Mouse (Mus musculus) hindbrain, embryonic 11.5 days (tissue): ENCODE results near the gene Ddx31. TPM values are rescaled to one million over a fixed set of nuclear protein-coding genes. Genes with fewer than 3 reads are reported as not detected.

Experiments used
- ATAC-seq: fragments of 200-750 bp; cut with Nextera tagmentation; 2 replicates; pipeline ENCODE4 v1.8.0; 2017; ENCODE audit warnings: mild to moderate bottlenecking, moderate TSS enrichment, moderate library complexity; ENCODE audit not compliant: low FRiP score
- DNase-seq: peaks from one replicate; pipeline ENCODE4 v3.0.0-alpha.2; 2015; ENCODE audit warnings: low spot score
- H3K27ac ChIP-seq: fragments of 300-500 bp; sonication (generic); 2 replicates; pipeline ENCODE4 v1.5.1; 2014; ENCODE audit warnings: mild to moderate bottlenecking, low read depth, low read length
- H3K27me3 ChIP-seq: fragments of 300-500 bp; sonication (generic); 2 replicates; pipeline ENCODE4 v1.6.1; 2014; ENCODE audit warnings: mild to moderate bottlenecking, low read length, moderate library complexity, mixed read lengths; ENCODE audit not compliant: control insufficient read depth, insufficient read depth
- H3K36me3 ChIP-seq: fragments of 300-500 bp; sonication (generic); 2 replicates; pipeline ENCODE4 v1.6.1; 2014; ENCODE audit warnings: mild to moderate bottlenecking, low read length, moderate library complexity, mixed read lengths; ENCODE audit not compliant: control insufficient read depth, insufficient read depth
- H3K4me1 ChIP-seq: fragments of 300-500 bp; sonication (generic); replicated peaks from 2 replicates; pipeline ENCODE4 v1.6.1; 2014; ENCODE audit warnings: low read length, mixed read lengths; ENCODE audit not compliant: control insufficient read depth, insufficient read depth
- H3K4me2 ChIP-seq: fragments of 300-500 bp; sonication (generic); replicated peaks from 2 replicates; pipeline ENCODE4 v1.6.1; 2014; ENCODE audit warnings: mild to moderate bottlenecking, low read depth, low read length
- H3K4me3 ChIP-seq: fragments of 300-500 bp; sonication (generic); 2 replicates; pipeline ENCODE4 v1.5.1; 2014; ENCODE audit warnings: low read depth, low read length
- H3K9ac ChIP-seq: fragments of 300-500 bp; sonication (generic); 2 replicates; pipeline ENCODE4 v1.6.1; 2014; ENCODE audit warnings: low read depth, low read length
- H3K9me3 ChIP-seq: fragments of 300-500 bp; sonication (generic); 2 replicates; pipeline ENCODE4 v1.6.1; 2016; ENCODE audit warnings: low read length; ENCODE audit not compliant: control insufficient read depth
- WGBS: fragments of 180-500 bp; shearing (Covaris S2); extraction: QIAGEN DNeasy Blood & Tissue Kit; methylation state at CpG from one replicate; pipeline ENCODE4 v1.1.7; 2014; 5-methylcytosine and 5-hydroxymethylcytosine counted together
- polyA plus RNA-seq: library from polyadenylated mRNA; unstranded; fragments of >200 nt; fragmentation: Nextera tagmentation; extraction: Ambion mirVana; gene quantifications from 2 replicates; pipeline ENCODE4 v1.2.1, GENCODE M21; 2014

Ddx31 gene
- polyA plus RNA-seq, 1 experiment from 2014 or later: 18.5 TPM

GRCm38 (mm10) chr2:28882826-28883485, 42.8 kb downstream of the Ddx31 start:
- ATAC-seq (no peak), DNase-seq (no peak)
- WGBS: 81% methylated on average over 6 of the region's 6 CpGs

GRCm38 (mm10) chr2:28884914-28885313, 44.7 kb downstream of the Ddx31 start:
- Histone ChIP-seq H3K4me2 (no peak overlapping the region), H3K9ac (no peak overlapping the region), H3K4me1 (no peaks in the 10 kb centered on the region), H3K27me3 (no peaks in the 10 kb centered on the region), H3K9me3 (no peaks in the 10 kb centered on the region), H3K27ac (no peak overlapping the region), H3K4me3 (no peak overlapping the region), H3K36me3 (0 out of 2 replicates have a peak, but pooled peaks cover 3% of the 10 kb centered on the region)
- ATAC-seq (no peak), DNase-seq (no peak)
- 80% methylated on average over 4 of the region's 4 CpGs for WGBS

More at GRCm38 (mm10) chr2:28882826-28883485, 42.8 kb downstream of the Ddx31 start:
- Histone ChIP-seq H3K9me3 (no peaks in the 10 kb centered on the region), H3K9ac (no peak overlapping the region), H3K36me3 (0 out of 2 replicates have a peak, but pooled peaks cover 3% of the 10 kb centered on the region), H3K4me2 (no peak overlapping the region), H3K4me1 (no peaks in the 10 kb centered on the region), H3K27ac (no peak overlapping the region), H3K27me3 (no peaks in the 10 kb centered on the region), H3K4me3 (no peak overlapping the region)

DNA sequence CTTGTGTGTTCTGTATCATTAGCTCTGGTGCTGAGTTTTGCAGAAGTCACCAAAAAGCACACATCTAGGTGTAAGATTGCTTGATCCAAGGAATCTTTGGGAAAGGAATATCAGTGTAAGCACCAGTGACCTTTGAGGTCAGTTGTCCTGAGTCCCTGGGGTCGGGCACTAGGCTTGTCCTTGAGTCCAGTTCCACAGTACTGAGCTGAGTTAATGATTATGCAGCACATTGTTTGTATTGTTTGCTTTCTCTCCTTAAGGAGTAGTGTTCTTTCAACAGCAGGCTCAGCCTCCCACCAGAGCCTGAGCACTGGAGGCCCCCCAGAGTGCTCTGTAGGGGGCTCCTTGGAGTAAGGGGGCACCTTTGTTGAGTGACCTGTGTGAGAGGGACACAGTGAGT, 52.6 kb downstream of the Ddx31 start:
- 0 out of 2 replicates have a peak, but pooled peaks cover 5% of the 10 kb centered on the region for H3K36me3 ChIP-seq
- H3K27me3 ChIP-seq: no peaks in the 10 kb centered on the region
- no peak for DNase-seq
- H3K4me1 ChIP-seq: no peaks in the 10 kb centered on the region
- no peaks in the 10 kb centered on the region for H3K9me3 ChIP-seq
- H3K4me2 ChIP-seq: no peak overlapping the region
- H3K4me3 ChIP-seq: no peak overlapping the region
- ATAC-seq: no peak
- no peak overlapping the region for H3K9ac ChIP-seq
- 14% methylated on average over 1 of the region's 1 CpGs for WGBS
- no peak overlapping the region for H3K27ac ChIP-seq

- 51% methylated on average over 6 of the region's 6 CpGs for WGBS
- DNase-seq: no peak
These were observed 53.3 kb downstream of the Ddx31 start for GRCm38 (mm10) chr2:28893526-28893925.

DNA sequence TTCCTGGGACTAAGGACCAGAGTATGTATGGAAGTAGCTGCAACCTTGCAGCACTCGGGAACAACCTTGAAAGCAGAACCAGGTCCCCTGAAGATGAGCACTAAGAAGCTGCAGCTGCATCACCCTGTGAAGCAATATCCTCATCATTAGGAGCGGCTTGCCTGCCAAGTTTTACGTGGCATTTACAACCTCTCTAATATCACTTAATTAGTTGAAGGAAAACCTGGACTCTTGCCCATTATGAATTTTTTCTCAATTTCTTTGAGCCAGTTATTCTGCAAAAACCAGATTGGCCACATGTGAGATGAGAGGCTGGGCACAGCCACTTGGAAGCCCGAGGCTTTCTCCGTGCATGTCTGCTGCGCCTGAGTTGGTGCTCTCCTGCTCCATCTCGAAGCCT, 55.7 kb downstream of the Ddx31 start:
- 0 out of 2 replicates have a peak, but pooled peaks cover 8% of the 10 kb centered on the region for H3K36me3 ChIP-seq
- WGBS: 95% methylated on average over 7 of the region's 7 CpGs
- H3K4me1 ChIP-seq: no peaks in the 10 kb centered on the region

More at GRCm38 (mm10) chr2:28893526-28893925, 53.3 kb downstream of the Ddx31 start:
- no peaks in the 10 kb centered on the region for H3K27me3 ChIP-seq
- H3K4me1 ChIP-seq: no peaks in the 10 kb centered on the region
- no peak for ATAC-seq
- no peak overlapping the region for H3K9ac ChIP-seq
- H3K36me3 ChIP-seq: 0 out of 2 replicates have a peak, but pooled peaks cover 5% of the 10 kb centered on the region
- H3K4me3 ChIP-seq: no peak overlapping the region
- H3K4me2 ChIP-seq: no peak overlapping the region
- H3K9me3 ChIP-seq: no peaks in the 10 kb centered on the region
- H3K27ac ChIP-seq: no peak overlapping the region

DNA sequence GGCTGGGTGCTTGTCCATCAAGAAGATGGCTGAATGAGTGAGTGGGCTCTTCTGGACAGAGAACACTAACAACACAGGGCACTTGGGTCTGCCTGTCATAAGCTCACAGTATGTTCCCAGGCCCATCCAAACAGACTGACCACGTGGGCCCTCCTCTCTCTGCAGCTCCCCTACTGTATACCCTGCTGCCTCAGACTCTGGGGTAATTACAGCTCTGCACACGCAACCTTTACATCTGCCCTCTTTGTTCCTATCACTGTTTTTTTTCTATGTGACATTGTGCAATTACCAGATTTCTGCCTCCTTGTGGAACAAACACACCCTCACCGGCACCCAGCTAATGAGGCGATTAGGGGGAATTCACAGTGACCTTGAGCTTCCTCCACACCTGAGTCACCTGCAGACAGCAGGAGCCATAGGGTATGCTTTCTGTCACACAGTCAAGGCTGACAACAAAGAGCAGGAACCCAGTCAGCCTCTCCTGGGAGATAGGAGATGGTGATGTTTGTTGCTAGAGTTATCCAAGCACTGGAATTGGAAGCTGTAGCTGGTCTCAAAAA, 57.2 kb downstream of the Ddx31 start:
- Histone ChIP-seq H3K4me1 (no peaks in the 10 kb centered on the region), H3K27me3 (peaks cover 9% of the 10 kb centered on the region), H3K9me3 (no peaks in the 10 kb centered on the region), H3K4me3 (no peak overlapping the region), H3K36me3 (0 out of 2 replicates have a peak, but pooled peaks cover 8% of the 10 kb centered on the region), H3K9ac (no peak overlapping the region), H3K27ac (no peak overlapping the region), H3K4me2 (no peak overlapping the region)
- DNase-seq: no peak
- no peak for ATAC-seq
- 89% methylated on average over 4 of the region's 4 CpGs for WGBS

More for the DNA sequence above, 55.7 kb downstream of the Ddx31 start:
- ATAC-seq (no peak), DNase-seq (no peak)
- Histone ChIP-seq H3K4me2 (no peak overlapping the region), H3K9ac (no peak overlapping the region), H3K4me3 (no peak overlapping the region), H3K27ac (no peak overlapping the region), H3K27me3 (peaks cover 4% of the 10 kb centered on the region), H3K9me3 (no peaks in the 10 kb centered on the region)

DNA sequence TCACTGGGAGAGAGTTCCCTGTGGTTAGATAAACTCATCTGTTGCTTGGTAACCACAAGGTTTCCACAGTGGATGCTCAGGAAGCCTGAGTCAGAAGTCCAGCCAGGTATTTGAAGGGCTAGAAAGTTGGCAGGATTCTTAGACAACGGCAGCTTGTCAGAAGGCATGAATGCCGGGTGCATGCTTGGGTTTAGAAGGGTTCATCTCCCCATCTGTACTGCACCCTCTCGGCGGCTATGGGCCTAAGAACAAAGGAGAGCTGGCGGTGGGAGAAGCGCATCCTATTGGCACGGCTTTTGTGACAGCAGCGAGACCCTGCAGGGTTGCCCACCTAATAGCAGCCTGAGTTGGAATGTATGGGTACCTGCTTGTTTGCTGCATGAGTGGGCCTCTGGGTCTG, 62.1 kb downstream of the Ddx31 start:
- Histone ChIP-seq H3K27me3 (peaks cover 36% of the 10 kb centered on the region), H3K9me3 (no peaks in the 10 kb centered on the region), H3K4me2 (no peak overlapping the region), H3K4me3 (no peak overlapping the region), H3K9ac (no peak overlapping the region), H3K27ac (no peak overlapping the region), H3K4me1 (peaks cover 6% of the 10 kb centered on the region), H3K36me3 (0 out of 2 replicates have a peak, but pooled peaks cover 3% of the 10 kb centered on the region)
- ATAC-seq (no peak), DNase-seq (no peak)
- 93% methylated on average over 8 of the region's 8 CpGs for WGBS

DNA sequence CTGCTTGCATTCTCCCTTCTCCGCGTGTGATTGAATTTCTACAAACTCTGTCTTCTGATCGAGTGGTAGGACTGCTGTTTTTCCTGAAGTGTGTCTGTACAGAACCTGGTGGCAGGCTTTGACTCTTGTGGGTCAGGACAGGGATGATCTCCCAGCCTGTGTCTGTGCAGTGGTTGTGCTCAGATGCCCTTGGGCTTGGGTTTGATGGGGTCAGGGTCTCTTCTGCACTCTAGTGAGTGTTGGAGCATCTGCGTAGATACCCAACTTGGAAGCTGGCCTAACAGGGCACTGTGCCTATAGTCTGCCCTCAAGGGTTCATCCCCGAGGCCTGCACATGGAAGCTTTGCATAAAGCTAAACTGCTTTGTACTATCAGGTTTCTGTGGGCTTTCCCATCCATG, 63.7 kb downstream of the Ddx31 start:
- no peak overlapping the region for H3K9ac ChIP-seq
- no peak overlapping the region for H3K4me2 ChIP-seq
- no peaks in the 10 kb centered on the region for H3K9me3 ChIP-seq
- H3K27ac ChIP-seq: no peak overlapping the region
- DNase-seq (no peak), ATAC-seq (no peak)
- peaks cover 18% of the 10 kb centered on the region for H3K4me1 ChIP-seq
- H3K27me3 ChIP-seq: peaks cover 51% of the 10 kb centered on the region
- H3K4me3 ChIP-seq: no peak overlapping the region
- WGBS: 85% methylated on average over 5 of the region's 5 CpGs
- H3K36me3 ChIP-seq: 0 out of 2 replicates have a peak, but pooled peaks cover 3% of the 10 kb centered on the region

- no peak for DNase-seq
- H3K4me2 ChIP-seq: no peak overlapping the region
- H3K4me3 ChIP-seq: no peak overlapping the region
- no peaks in the 10 kb centered on the region for H3K9me3 ChIP-seq
- 0 out of 2 replicates have a peak, but pooled peaks cover 3% of the 10 kb centered on the region for H3K36me3 ChIP-seq
- peaks cover 61% of the 10 kb centered on the region for H3K27me3 ChIP-seq
- no peak overlapping the region for H3K9ac ChIP-seq
- H3K27ac ChIP-seq: no peak overlapping the region
- peaks cover 24% of the 10 kb centered on the region for H3K4me1 ChIP-seq
- 73% methylated on average over 9 of the region's 9 CpGs for WGBS
- ATAC-seq: no peak
These were observed 64.6 kb downstream of the Ddx31 start for GRCm38 (mm10) chr2:28904786-28905185.
